Mouse (Mus musculus) kidney, adult 9 months (tissue): ENCODE measurements around the gene Bcl2l14.

ENCODE experiments used
- DNase-seq: peaks from one replicate; pipeline ENCODE4 v3.0.0; 2022

The Bcl2l14 gene

DNA sequence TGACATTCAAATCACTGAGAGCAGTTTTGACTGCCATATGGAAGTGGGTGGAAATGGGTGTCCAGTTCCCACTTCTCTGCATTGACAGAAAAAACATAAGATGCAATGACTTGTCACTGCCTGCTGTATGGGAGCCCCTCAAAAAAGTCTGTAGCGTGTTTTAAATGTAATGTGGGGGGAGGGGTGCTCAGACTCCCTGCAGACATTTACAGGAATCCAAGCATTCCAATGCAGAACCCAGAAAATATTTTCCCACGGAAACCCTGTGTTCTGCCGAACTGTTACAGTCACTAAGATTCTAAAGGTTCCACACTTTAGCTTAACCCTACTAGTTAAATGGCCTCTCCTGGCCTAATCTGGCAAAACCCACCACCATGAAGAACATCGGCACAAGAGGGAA is at the start of gene Bcl2l14:
Gene Bcl2l14 (plus strand): TSS at position 301 of the 400 bp plus-strand sequence.
- DNase-seq: no peak

DNA sequence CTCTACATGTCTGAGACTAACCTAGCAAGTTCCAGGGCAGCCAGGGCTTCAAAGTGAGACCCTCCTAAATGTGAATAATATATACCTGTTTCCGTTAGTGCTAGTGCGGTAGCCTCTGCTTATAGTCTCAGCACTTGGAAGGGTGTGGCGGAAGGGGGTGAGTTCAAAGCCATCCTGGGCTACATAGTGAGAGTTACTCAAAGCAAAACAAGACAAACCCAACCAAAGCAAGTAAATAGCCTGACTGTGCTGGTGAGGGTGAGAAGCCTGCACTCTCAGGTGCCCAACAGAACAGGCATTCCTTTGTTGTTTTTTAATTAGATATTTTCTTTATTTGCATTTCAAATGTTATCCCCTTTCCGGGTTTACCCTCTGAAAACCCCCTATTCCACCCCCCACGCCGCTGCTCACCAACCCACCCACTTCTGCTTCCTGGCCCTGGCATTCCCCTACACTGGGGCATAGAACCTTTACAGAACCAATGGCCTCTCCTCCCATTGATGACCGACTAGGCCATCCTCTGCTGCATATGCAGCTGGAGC is 47.5 kb upstream of the Bcl2l14 start:
- no peak for DNase-seq

- no peak for DNase-seq
These were observed 43.2 kb upstream of the Bcl2l14 start for GRCm38 (mm10) chr6:134352881-134353280.

- no peak for DNase-seq
These were observed 42.4 kb upstream of the Bcl2l14 start for GRCm38 (mm10) chr6:134353751-134354150.

DNA sequence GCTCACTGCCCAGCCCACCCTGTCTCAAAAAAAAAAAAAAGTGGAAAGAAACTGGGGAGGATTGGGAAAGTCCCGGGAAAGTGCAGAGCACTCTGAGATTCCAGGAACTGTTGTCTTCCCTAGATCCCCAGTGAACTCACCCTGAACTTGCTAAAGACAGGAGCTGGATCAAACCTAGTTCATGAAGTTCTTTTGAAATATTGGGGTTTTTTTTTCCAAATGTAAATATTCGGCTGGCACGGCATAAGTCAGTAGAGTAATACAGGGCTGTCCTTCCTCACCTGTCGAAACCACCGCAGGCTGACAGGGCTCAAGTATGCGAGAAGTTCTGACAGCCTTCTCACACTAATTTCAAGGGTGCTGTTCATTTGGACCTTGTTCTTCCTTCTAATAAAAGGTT is 38.5 kb upstream of the Bcl2l14 start:
- no peak for DNase-seq

DNA sequence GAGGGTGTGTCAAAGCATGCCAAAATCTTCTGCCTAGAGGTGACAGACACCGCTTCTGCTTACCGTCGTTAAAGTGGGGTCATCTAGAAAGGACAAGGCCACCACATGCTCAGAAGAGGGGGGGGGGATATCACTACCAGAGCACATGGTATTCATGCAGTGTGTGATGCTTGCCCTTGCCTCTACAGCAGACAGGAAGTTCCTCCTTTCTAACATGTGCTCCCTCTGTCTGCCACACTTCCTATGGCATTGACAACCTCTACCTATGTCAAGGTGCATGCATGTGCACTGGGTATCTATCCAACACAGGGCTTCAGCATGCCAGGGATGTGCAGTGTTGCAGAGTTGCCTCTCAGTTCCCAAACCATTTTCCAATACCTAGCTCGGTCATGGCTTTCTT is 36.0 kb upstream of the Bcl2l14 start:
- no peak for DNase-seq

DNA sequence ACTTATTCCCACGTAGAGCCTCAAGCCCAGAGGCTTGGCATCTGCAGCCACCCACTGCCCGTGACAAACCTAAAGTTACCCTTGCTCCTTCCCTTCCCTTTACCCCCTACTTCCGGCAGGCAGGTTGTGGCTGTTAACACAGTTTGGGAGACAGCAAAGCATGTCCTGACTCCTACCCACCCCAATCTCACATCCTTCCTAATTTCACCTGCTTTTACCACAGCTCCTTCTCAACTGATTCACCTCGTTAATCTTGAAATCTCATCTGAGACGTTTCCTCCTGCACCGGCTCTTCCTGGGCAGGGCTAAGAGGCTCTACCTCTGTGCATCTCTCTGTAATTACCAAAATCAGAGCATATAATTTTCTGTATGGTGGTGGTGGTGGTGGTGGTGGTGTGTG is 31.5 kb upstream of the Bcl2l14 start:
- no peak for DNase-seq

DNA sequence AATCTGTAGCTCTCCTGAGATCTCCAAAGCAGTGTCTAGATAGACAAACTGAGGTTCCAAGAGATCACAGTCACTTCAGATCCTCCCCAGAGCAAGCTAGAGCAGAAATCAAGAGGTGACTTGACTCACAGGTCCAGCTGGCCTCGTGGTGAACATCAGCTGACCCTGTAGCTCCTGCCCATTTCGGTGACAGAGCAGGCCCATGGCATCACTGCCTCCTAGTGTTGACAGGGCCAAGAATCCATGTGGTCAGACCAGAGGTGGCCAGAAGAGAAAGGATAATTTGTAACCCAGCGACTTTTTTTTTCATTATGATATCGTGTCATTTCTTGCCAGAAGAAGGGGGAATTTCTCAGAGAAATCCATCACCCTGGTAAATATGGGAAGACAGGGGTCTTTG is 30.2 kb upstream of the Bcl2l14 start:
- peak; percentile 11 for DNase-seq

DNA sequence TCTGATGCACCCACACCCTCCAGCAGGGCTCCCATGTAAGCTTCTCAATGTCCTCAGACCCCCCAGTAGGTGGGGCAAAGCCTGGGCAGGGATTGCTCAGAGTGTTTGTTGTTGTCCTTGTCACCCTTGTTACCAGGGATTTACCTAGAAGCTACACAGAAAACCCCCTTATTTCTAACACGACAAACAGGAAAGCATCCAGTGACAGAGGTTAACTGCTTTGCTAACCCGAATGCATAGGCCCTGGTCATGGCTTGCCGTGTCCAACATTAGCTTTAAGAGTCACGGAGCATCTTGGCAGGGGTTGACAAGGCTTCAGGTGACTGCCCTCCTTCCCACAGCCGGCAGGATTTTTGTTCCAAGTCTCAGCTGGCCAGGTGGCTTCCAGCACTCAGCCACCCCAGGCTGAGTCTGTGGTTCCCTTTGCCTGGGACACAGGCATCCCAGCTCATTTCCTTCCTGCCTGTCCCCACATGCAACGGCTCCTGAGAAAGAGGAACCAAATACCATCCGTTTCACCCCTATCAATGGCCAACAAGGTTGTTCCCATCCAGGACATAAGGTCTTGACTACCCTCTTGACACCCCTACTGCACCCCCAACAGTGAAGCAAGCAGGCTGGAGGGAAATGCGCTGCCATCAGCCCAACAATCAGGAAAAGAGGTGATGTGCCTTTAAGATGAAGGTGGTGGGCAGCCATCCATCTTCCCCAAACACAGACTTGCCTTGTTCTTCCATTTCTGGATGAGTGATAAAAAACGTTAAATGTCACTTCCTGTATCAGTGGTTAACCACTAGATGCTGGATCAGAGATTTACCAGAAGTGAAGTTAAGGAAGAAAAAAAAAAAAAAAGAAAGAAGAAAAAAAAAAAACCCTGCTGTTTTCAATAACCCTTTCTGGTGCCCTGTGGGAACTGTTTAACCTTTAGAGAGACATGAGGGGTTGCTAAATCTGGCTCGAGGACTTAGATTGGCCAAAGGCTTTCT is 29.5 kb upstream of the Bcl2l14 start:
- DNase-seq: peak; percentile 12

GRCm38 (mm10) chr6:134367366-134368281 is 28.5 kb upstream of the Bcl2l14 start:
- DNase-seq: no peak

DNA sequence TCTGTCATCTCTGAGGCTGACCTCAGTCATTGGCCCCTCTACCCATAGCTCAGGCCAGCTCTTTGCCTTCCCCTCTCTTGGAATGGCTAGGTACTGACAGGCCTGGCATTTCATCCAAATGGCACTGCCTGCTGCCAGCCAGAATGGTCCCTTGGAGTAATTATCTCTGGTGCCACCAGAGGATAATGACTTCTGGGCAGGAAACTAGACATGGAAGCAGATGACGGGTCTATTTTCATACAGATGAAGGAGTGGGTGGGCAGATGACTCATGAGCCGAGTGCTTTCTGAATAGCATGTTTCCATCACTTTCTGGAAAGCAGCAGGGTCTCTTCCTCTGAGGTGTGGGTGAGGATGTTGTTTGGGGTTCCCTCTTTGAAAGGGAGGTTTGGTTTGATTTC is 23.2 kb upstream of the Bcl2l14 start:
- no peak for DNase-seq

DNA sequence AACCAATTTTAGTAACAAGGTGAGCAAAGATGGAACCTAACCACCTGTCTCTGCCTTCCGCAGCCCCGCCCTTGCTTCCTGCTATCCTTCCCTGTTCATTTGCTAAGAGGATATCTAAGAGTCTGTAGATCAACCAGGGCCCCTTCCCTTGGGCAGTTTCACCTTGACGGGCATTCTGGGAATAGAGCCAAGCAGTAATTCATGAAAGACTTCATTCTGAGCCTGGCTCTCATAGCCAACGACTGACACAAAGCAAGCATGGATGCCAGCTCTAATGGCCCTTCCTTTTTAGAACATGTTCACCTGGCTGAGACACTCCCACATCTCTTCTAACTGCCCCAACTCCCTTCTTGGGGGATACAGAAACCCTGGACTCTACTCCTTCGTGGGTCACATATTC is 18.9 kb upstream of the Bcl2l14 start:
- DNase-seq: no peak

DNA sequence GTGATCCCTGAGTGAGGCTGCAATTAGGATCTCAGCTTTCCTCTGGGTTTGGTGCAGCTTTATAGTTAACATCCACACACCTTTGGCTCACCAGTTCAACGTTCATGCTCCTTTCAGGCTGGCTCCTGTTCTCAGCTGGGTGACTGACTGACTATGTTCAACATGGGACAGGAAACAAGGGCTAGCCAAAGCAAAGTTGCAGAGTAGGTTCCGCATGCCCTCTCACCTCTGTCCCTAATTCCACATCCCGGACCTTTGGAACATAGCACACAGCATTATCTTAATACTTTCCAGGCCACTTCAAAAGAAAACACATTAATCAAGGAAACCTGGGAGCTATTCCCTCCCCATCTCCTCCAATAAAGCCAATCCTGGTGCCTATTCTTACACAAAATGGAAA is 18.3 kb upstream of the Bcl2l14 start:
- DNase-seq: no peak

GRCm38 (mm10) chr6:134381462-134381861 is 14.7 kb upstream of the Bcl2l14 start:
- DNase-seq: no peak

GRCm38 (mm10) chr6:134385931-134386330 is 10.2 kb upstream of the Bcl2l14 start:
- DNase-seq: no peak

DNA sequence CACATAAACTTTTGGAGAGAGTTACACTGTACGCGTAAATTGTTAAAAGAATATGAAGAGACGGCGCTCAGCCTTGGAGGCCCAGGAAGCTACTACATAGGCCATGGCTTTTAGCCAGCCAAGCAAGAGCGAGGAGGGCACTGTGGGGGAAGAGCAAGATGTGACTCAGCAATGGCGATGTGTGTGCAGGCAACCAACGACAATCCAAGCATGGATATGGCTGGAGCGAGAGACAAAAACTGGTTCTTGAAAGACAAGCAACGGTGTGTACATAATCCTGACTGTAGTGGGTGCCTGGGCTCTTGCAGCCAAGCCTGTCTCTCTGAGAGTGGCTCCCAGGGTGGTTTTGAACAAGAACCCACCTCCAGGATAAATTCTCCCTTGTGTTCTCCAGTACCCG is 8.7 kb upstream of the Bcl2l14 start:
- DNase-seq: no peak

DNA sequence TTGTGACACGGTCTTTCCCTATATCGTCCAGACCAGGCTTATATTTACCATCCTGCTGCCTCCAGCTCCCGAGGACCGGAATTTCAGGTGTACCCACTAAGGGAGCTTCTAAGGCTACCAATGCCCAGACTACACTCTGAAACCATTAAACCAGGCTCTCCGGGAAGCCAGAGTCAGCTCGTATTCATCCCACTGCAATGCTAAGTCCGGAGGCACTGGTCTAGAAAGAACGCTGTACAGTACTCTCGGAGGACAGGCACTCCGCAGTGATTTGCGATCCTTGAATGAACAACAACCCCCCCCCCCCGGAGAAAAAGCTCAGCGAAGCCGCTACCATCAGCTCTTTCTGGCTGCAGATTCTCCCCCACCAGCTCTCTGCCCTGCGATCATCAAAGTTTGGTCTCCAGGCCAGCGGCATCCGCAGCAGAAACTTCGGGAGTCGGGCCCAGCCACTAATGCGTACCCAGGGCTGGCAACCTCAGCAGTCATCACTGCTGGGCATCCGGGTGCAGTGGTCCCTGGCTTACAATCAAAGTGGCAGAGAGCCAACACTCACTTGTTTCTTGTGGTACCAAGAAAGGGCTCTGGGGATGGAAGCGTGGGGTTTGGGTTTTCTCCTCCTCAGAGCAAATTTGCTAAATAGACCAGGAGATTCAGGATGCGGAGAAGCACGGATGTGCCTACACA is 7.6 kb upstream of the Bcl2l14 start:
- no peak for DNase-seq

DNA sequence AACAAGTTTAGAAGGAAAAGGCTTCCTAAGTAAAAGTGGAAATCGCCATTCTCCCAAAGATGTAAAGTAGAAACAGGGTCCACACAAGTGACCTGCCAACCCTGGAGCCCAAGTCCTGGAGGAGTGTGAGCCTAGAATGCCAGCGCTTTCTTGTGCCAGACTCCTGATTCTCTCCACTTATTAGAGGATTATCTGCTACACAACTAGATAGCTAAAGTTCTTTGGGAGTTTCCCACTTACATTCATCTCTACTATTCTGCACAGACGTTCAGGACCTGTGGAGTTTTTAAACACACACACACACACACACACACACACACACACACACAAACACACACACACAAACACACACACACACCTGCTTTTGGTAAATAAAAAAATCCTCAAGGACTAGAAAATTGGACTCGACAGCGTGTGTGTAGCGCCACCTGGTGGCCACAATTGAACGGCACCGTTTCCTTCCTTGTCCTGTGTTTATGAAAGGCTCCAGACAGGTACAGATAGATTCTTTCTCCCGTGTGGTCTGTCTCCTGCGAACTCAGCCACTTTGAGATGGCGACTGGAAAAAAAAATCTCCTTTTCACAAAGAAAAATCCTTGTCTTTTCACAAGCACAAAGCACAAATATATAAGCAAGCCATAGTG is 6.7 kb upstream of the Bcl2l14 start:
- DNase-seq: peak; percentile 81

GRCm38 (mm10) chr6:134389917-134390316 is 6.2 kb upstream of the Bcl2l14 start:
- DNase-seq: no peak

- DNase-seq: no peak
These were observed 5.3 kb upstream of the Bcl2l14 start for GRCm38 (mm10) chr6:134390837-134391236.

GRCm38 (mm10) chr6:134402914-134403683 is 7.0 kb downstream of the Bcl2l14 start:
- DNase-seq: peak; percentile 68
